Mouse (Mus musculus): Measurements from ENCODE around the gene Bahd1. TPM values are rescaled to one million over a fixed set of nuclear protein-coding genes. Genes with fewer than 3 reads are reported as not detected.

Gene Bahd1
- polyA plus RNA-seq, 1 experiment from 2014 or later = 1.3 TPM

GRCm38 (mm10) chr2:118913551-118914276 is 13.5 kb downstream of the Bahd1 start:
- Histone ChIP-seq H3K36me3 (ENCODE audit: control insufficient read depth, insufficient read depth, low read length) (0 out of 2 replicates have a peak, but pooled peaks cover 8% of the 10 kb centered on the region), H3K4me1 (ENCODE audit: control insufficient read depth, insufficient read depth, low read length) (peaks cover 7% of the 10 kb centered on the region; the same call in 1 of the 2 replicates), H3K9me3 (ENCODE audit: control insufficient read depth, low read length) (no peaks in the 10 kb centered on the region), H3K27ac (replicated peaks; ENCODE audit: low read depth, low read length) (no peak overlapping the region), H3K9ac (ENCODE audit: low read depth, low read length) (no peak overlapping the region), H3K4me2 (ENCODE audit: low read depth, low read length) (no peak overlapping the region), H3K4me3 (ENCODE audit: low read depth, low read length) (no peak overlapping the region), H3K27me3 (replicated peaks; ENCODE audit: control insufficient read depth, insufficient read depth, low read length) (no peaks in the 10 kb centered on the region)
- ATAC-seq (ENCODE audit: low read depth) (no peak), DNase-seq (ENCODE audit: low spot score) (no peak)
- WGBS = 47% methylated on average over 11 of the region's 11 CpGs

DNA sequence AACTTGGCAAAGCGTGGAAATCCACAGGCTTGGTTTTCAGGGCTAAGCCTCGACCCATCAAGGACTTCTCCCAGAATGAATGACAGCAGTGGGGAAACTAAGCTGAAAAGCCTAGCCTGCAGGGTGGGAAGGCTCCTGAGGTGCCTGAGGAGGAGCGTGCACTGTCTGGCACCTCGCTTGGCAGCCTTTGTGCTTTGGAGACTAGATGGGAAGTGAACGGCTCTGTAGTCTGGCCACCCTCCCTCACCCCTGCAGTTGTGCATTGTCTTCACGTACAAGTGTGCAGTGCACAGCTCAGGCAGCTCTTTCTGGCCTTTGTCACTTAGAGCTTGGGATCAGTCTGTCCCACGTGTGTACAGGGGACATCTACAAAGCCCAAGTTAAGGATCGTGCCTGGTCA is 14.5 kb downstream of the Bahd1 start:
- H3K36me3 ChIP-seq (ENCODE audit: control insufficient read depth, insufficient read depth, low read length) = peaks cover 16% of the 10 kb centered on the region; the same call in 1 of the 2 replicates
- no peak overlapping the region for H3K4me3 ChIP-seq (ENCODE audit: low read depth, low read length)
- H3K27me3 ChIP-seq (replicated peaks; ENCODE audit: control insufficient read depth, insufficient read depth, low read length) = no peaks in the 10 kb centered on the region
- H3K9ac ChIP-seq (ENCODE audit: low read depth, low read length) = no peak overlapping the region
- H3K27ac ChIP-seq (replicated peaks; ENCODE audit: low read depth, low read length) = no peak overlapping the region
- ATAC-seq (ENCODE audit: low read depth) (no peak), DNase-seq (ENCODE audit: low spot score) (no peak)
- 52% methylated on average over 8 of the region's 8 CpGs for WGBS
- H3K4me1 ChIP-seq (ENCODE audit: control insufficient read depth, insufficient read depth, low read length) = peaks cover 7% of the 10 kb centered on the region; the same call in 1 of the 2 replicates
- no peaks in the 10 kb centered on the region for H3K9me3 ChIP-seq (ENCODE audit: control insufficient read depth, low read length)
- H3K4me2 ChIP-seq (ENCODE audit: low read depth, low read length) = no peak overlapping the region

GRCm38 (mm10) chr2:118916436-118916835 is 16.3 kb downstream of the Bahd1 start:
- Histone ChIP-seq H3K9me3 (ENCODE audit: control insufficient read depth, low read length) (no peaks in the 10 kb centered on the region), H3K9ac (ENCODE audit: low read depth, low read length) (no peak overlapping the region), H3K27ac (replicated peaks; ENCODE audit: low read depth, low read length) (no peak overlapping the region), H3K4me3 (ENCODE audit: low read depth, low read length) (no peak overlapping the region), H3K36me3 (ENCODE audit: control insufficient read depth, insufficient read depth, low read length) (peaks cover 21% of the 10 kb centered on the region; the same call in 1 of the 2 replicates), H3K4me2 (ENCODE audit: low read depth, low read length) (no peak overlapping the region), H3K4me1 (ENCODE audit: control insufficient read depth, insufficient read depth, low read length) (peaks cover 7% of the 10 kb centered on the region; the same call in 1 of the 2 replicates), H3K27me3 (replicated peaks; ENCODE audit: control insufficient read depth, insufficient read depth, low read length) (no peaks in the 10 kb centered on the region)
- ATAC-seq (ENCODE audit: low read depth) (no peak), DNase-seq (ENCODE audit: low spot score) (no peak)
- WGBS = 91% methylated on average over 13 of the region's 17 CpGs

- no peaks in the 10 kb centered on the region for H3K9me3 ChIP-seq (ENCODE audit: control insufficient read depth, low read length)
- WGBS = 54% methylated on average over 1 of the region's 1 CpGs
- H3K4me1 ChIP-seq (ENCODE audit: control insufficient read depth, insufficient read depth, low read length) = peaks cover 2% of the 10 kb centered on the region; the same call in 1 of the 2 replicates
- no peak overlapping the region for H3K27ac ChIP-seq (replicated peaks; ENCODE audit: low read depth, low read length)
- H3K4me2 ChIP-seq (ENCODE audit: low read depth, low read length) = no peak overlapping the region
- no peak overlapping the region for H3K9ac ChIP-seq (ENCODE audit: low read depth, low read length)
- ATAC-seq (ENCODE audit: low read depth) = no peak
- H3K27me3 ChIP-seq (replicated peaks; ENCODE audit: control insufficient read depth, insufficient read depth, low read length) = no peaks in the 10 kb centered on the region
- H3K36me3 ChIP-seq (ENCODE audit: control insufficient read depth, insufficient read depth, low read length) = peaks cover 37% of the 10 kb centered on the region; the same call in 1 of the 2 replicates
- H3K4me3 ChIP-seq (ENCODE audit: low read depth, low read length) = no peak overlapping the region
- DNase-seq (ENCODE audit: low spot score) = no peak
Measured at GRCm38 (mm10) chr2:118918543-118918942, 18.4 kb downstream of the Bahd1 start.

- no peak overlapping the region for H3K4me2 ChIP-seq (ENCODE audit: low read depth, low read length)
Measured at GRCm38 (mm10) chr2:118920428-118920827, 20.3 kb downstream of the Bahd1 start.

DNA sequence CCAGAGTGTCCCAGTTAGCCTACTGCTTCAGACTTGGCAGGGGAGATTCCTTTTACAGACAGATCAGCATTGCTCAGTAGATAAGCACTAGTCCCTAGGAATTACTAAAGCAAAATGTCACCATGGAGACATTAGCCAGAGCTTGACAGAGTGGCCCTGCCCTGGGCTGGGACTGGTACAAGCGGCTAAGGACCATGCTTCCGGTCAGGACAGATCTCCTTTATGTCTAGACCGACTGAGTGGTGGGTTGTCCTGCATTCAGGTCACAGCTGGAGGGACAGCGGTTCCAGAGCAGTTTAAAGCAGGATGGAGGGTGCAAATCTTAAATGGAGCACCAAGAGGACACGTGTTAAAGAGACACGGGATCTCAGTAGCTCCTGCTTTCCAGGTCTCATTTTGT is 25.8 kb downstream of the Bahd1 start:
- Histone ChIP-seq H3K27ac (replicated peaks; ENCODE audit: low read depth, low read length) (no peak overlapping the region), H3K4me3 (ENCODE audit: low read depth, low read length) (peak overlapping the region; percentile 62), H3K27me3 (replicated peaks; ENCODE audit: control insufficient read depth, insufficient read depth, low read length) (no peaks in the 10 kb centered on the region), H3K4me1 (ENCODE audit: control insufficient read depth, insufficient read depth, low read length) (peaks cover 25% of the 10 kb centered on the region), H3K9ac (ENCODE audit: low read depth, low read length) (peak overlapping the region; percentile 79), H3K36me3 (ENCODE audit: control insufficient read depth, insufficient read depth, low read length) (0 out of 2 replicates have a peak, but pooled peaks cover 17% of the 10 kb centered on the region), H3K9me3 (ENCODE audit: control insufficient read depth, low read length) (no peaks in the 10 kb centered on the region), H3K4me2 (ENCODE audit: low read depth, low read length) (peak overlapping the region; percentile 87)
- 2% methylated on average over 6 of the region's 6 CpGs for WGBS
- peak; percentile 22 for ATAC-seq (ENCODE audit: low read depth)
- no peak for DNase-seq (ENCODE audit: low spot score)

More at GRCm38 (mm10) chr2:118920428-118920827, 20.3 kb downstream of the Bahd1 start:
- H3K27ac ChIP-seq (replicated peaks; ENCODE audit: low read depth, low read length) = no peak overlapping the region
- no peaks in the 10 kb centered on the region for H3K4me1 ChIP-seq (ENCODE audit: control insufficient read depth, insufficient read depth, low read length)
- no peak for DNase-seq (ENCODE audit: low spot score)
- no peak for ATAC-seq (ENCODE audit: low read depth)
- H3K36me3 ChIP-seq (ENCODE audit: control insufficient read depth, insufficient read depth, low read length) = peaks cover 37% of the 10 kb centered on the region; the same call in 1 of the 2 replicates
- H3K4me3 ChIP-seq (ENCODE audit: low read depth, low read length) = no peak overlapping the region
- H3K9ac ChIP-seq (ENCODE audit: low read depth, low read length) = no peak overlapping the region
- H3K27me3 ChIP-seq (replicated peaks; ENCODE audit: control insufficient read depth, insufficient read depth, low read length) = no peaks in the 10 kb centered on the region
- no peaks in the 10 kb centered on the region for H3K9me3 ChIP-seq (ENCODE audit: control insufficient read depth, low read length)
- WGBS = 89% methylated on average over 3 of the region's 3 CpGs

DNA sequence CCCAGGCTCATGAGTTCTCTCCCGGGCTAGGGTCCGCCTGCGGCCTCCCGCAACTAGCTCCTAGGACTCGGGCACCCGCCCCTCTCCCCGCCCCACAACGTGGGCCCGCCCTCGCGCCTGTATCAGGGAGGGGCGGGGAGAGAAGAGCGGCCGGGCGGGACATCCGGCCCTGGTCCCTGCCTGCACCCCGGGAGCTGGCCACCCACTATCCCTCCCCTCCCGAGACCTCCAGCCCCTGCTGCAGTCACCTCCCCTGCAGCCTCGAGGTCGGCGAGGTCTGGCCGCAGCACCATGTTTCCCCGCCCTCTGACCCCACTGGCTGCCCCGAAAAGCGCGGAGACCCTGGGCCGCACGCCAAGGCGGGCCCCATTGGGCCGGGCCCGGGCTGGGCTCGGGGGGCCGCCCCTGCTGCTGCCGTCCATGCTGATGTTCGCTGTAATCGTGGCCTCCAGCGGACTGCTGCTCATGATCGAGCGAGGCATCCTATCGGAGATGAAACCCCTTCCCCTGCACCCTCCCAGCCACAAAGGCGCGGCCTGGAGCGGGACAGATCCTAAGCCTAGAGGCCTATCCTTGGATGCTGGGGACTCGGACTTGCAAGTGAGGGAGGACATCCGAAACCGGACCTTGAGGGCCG is 26.3 kb downstream of the Bahd1 start, which contains the start of gene Chst14:
Gene Chst14 (plus strand): TSS at position 136 of the 637 bp plus-strand sequence.
- 1% methylated on average over 24 of the region's 47 CpGs for WGBS
- Histone ChIP-seq H3K27ac (replicated peaks; ENCODE audit: low read depth, low read length) (peak within 1 kb of the TSS; percentile 25), H3K27me3 (replicated peaks; ENCODE audit: control insufficient read depth, insufficient read depth, low read length) (no peaks in the 10 kb centered on the region), H3K4me1 (ENCODE audit: control insufficient read depth, insufficient read depth, low read length) (peaks cover 25% of the 10 kb centered on the region), H3K9ac (ENCODE audit: low read depth, low read length) (peak within 1 kb of the TSS; percentile 79), H3K4me3 (ENCODE audit: low read depth, low read length) (peak within 1 kb of the TSS; percentile 62), H3K4me2 (ENCODE audit: low read depth, low read length) (peak within 1 kb of the TSS; percentile 87), H3K36me3 (ENCODE audit: control insufficient read depth, insufficient read depth, low read length) (0 out of 2 replicates have a peak, but pooled peaks cover 17% of the 10 kb centered on the region), H3K9me3 (ENCODE audit: control insufficient read depth, low read length) (no peaks in the 10 kb centered on the region)
- peak; percentile 96 for ATAC-seq (ENCODE audit: low read depth)
- DNase-seq (ENCODE audit: low spot score) = peak; percentile 91

DNA sequence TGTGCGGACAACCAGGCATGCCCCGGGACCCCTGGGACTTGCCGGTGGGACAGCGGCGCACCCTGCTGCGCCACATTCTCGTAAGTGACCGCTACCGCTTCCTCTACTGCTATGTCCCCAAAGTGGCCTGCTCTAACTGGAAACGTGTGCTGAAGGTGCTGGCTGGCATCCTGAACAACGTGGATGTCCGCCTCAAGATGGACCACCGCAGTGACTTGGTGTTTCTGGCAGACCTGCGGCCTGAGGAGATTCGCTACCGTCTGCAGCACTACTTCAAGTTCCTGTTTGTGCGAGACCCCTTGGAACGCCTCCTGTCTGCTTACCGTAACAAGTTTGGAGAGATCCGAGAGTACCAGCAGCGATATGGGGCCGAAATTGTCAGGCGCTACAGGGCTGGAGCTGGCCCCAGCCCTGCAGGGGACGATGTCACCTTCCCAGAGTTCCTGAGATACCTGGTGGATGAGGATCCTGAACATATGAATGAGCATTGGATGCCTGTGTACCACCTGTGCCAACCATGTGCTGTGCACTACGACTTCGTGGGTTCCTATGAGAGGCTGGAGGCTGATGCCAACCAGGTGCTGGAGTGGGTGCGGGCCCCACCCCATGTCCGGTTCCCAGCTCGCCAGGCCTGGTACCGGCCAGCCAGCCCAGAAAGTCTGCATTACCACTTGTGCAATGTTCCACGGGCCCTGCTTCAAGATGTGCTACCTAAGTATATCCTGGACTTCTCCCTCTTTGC is 27.0 kb downstream of the Bahd1 start:
- H3K4me2 ChIP-seq (ENCODE audit: low read depth, low read length) = peak overlapping the region; percentile 87
- H3K4me3 ChIP-seq (ENCODE audit: low read depth, low read length) = peak overlapping the region; percentile 62
- no peaks in the 10 kb centered on the region for H3K9me3 ChIP-seq (ENCODE audit: control insufficient read depth, low read length)
- 27% methylated on average over 31 of the region's 31 CpGs for WGBS
- H3K4me1 ChIP-seq (ENCODE audit: control insufficient read depth, insufficient read depth, low read length) = peaks cover 25% of the 10 kb centered on the region
- no peaks in the 10 kb centered on the region for H3K27me3 ChIP-seq (replicated peaks; ENCODE audit: control insufficient read depth, insufficient read depth, low read length)
- 0 out of 2 replicates have a peak, but pooled peaks cover 13% of the 10 kb centered on the region for H3K36me3 ChIP-seq (ENCODE audit: control insufficient read depth, insufficient read depth, low read length)
- peak overlapping the region; percentile 25 for H3K27ac ChIP-seq (replicated peaks; ENCODE audit: low read depth, low read length)
- no peak for DNase-seq (ENCODE audit: low spot score)
- peak overlapping the region; percentile 79 for H3K9ac ChIP-seq (ENCODE audit: low read depth, low read length)
- no peak for ATAC-seq (ENCODE audit: low read depth)
